Mouse (Mus musculus) adrenal gland, postnatal 25 days (tissue): ENCODE data around the gene Vwa5b1. TPM values are rescaled to one million over a fixed set of nuclear protein-coding genes. Genes with fewer than 3 reads are reported as not detected.

Experiments used
- DNase-seq: peaks from one replicate; pipeline ENCODE4 v3.0.0; 2021; ENCODE audit warnings: mixed read lengths
- total RNA-seq: library from RNA; stranded (reverse); gene quantifications from 2 replicates; pipeline ENCODE4 v1.2.3, GENCODE M21; 2021

Vwa5b1 gene
- total RNA-seq, 1 experiment from 2014 or later = not detected

DNA sequence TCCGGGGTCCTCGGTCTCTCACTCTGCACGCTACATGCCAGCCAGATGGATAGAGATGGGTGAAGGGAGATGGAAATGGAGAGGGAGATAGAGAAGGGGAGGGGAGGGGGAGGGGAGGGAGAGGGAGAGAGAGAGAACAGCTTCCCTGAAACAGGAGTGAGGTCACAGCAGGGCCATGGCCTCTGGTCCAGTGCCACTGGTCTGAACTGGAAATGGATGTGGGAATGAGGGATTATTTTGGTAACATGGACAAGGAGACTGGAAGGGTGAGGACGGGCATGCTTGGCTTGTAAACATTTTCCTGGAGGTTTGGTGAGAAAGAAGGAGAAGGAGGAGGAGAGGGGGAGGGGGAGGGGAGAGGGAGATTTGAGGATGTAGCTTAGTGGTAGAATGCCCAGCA lies 59.0 kb downstream of the Vwa5b1 start:
- DNase-seq = no peak

DNA sequence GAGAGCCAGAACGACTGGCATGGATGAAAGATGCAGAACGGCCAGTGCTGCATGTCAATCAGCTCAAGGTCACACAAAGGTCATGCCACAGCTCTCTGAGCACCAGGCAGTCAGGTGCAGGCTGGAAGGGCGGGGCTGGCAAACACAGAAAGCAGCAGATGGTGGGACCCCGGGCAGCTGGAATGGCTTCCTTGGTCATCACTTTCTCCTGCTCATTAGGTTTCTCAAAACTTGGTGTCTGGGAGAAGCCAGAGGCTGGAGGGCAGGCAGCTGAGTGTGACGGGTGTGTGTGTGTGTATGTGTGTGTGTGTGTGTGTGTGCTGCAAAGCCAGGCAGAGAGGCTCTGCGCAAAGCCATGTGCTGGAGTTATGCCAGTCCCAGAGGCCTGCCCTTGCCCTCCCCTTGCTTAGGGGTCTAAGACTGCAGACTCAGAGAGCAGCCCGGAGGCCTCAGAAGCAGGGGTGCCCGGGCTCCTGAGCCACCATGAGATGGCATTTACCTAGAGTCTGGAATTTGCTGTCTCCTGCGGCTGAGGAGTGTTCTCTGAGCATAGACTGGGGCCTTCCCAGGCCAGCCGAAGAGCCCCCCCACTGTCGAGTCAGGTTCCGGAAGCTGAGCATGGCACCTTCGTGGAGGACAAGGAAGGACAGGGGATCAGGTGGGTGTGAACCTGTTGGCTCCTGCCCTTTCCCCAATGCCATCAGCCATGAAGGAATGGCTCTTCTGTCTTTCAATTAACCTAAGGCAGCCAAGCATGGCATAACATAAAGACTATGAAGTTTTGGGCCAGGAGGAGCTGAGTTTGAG lies 60.7 kb downstream of the Vwa5b1 start:
- DNase-seq = no peak

DNA sequence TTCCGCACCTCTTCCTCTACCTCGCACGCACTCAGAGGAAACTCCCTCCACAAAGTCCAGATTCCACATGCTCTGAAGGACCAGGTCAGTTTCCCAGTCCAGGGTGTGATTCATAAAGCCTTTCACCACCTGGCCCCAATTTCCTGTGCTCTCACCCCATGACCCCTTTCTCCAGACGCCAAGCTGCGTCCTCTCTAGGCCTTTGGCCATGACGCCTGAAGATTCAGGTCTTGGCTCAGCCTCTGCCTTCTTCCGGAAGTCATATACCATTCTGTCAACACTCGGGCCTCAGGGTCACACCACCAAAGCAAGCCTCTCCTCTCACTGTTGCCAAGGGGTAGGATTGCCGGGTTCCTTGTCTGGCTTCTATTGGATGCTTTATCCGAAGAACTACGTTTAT lies 65.8 kb downstream of the Vwa5b1 start:
- DNase-seq = peak; percentile 35

DNA sequence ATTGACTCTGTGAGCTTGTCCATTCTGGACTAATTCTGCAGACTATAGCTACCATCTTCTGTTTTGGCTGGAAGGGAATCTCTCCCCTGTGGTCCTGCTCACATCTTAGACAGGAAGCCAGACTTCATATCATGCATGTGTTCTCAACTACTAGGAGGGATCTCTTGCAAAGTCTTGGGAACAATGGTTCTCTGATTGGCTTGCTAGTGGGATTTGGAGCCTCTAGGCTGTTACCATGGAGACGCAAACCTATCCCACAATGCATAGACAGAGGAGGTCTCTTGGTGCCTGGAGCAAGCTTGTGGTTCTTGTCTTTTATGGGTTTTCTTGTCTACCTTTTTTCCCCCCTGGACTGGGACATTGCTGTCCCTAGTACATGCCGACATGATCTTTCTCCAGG lies 67.4 kb downstream of the Vwa5b1 start:
- DNase-seq = no peak

DNA sequence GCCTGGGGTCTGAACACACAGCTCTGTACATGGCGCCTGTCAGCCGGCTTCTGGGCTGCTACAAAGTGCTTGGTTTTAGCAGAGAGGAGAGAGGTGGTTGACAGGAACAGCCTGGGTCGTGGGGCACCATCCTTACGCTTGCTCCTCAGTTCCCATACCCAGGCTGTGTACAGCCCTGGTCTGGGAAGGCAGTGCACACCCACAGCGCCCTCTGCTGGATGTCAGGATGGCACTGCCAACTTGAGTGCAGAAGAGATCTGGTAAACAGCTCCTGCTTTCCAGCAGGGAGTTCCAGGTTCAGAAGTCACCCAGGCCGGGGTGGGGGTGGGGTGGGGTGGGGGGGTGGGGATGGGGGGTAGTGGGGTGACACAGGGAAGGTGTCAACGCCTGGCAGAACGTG lies 73.7 kb downstream of the Vwa5b1 start:
- peak; percentile 84 for DNase-seq

DNA sequence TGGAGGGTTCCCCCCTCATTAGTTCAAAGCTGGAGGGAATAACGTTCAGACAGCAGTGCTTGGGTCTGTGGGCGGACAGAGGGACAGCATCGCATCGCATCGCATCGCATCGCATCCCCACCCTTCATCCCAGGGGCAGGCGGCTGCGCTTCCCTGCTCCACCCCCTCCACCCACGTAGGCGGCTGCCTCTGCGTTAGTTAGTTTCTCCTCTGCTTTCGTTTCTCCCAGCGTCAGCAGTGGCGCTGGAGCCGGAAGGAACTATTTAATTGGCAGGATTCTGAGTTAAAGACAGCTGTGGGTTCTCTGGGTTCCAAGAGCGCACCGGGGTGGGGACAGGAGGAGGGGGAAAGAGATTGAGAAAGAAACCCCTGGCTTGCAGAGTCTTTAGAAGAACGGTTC lies 80.2 kb downstream of the Vwa5b1 start:
- DNase-seq = peak; percentile 18

DNA sequence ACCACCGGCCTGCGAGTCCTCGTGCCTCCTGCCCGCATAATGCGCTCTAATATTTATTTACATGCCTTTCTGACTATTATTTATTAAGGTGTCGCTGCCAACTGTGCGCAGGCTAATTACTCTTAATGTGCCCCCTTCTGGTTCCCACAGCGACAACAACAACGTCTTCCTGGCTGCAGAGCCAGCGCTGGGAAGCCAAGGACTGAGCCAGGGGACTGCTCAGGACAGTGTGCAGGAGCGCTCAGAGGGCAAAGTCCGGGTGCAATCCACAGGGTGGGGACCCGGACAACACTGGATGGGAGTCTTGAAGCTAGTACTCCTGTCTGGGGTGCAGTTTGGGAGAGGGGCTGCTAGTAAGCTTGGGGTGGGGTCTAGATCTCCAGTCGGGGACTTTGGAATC lies 80.8 kb downstream of the Vwa5b1 start:
- DNase-seq = no peak

DNA sequence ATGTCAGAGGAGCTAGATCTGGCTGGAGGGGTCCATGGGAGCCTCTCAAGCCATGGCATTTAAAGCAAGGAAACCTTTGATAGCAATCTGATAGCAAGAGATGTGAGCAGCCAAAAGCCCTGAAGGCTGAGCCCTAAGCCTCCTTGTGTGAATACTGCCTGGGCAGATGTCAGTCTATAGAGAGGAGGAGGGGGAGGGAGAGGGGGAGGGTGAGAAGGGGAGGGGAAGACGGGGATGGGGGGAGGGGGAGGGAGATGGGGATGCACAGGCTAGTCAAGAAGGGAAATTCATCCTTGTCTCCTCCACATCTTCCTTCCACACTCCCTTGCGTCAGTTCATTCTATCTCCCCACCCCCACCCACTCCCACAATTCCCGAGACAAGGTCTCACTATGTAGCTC lies 81.4 kb downstream of the Vwa5b1 start:
- no peak for DNase-seq

DNA sequence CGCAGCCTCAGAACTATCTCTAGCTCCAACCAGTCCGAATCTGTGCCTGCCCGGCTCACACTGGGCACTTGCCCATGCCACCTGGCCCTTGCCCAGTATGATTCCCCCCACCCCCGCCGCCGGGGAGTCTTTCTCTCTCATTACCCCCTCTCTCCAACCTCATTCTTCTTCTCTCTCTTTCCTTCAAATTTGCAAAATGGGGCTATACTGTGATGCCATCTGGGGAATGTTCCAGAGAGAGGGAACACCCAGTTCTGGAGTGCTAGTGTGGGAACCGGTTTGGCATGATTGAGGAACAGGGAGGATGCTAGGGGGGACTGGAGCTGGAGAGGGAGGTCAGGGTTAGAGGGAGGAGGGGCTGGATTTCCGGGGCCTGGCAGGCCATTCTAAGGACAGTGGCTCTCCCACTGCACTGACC lies 82.2 kb downstream of the Vwa5b1 start:
- DNase-seq = no peak

DNA sequence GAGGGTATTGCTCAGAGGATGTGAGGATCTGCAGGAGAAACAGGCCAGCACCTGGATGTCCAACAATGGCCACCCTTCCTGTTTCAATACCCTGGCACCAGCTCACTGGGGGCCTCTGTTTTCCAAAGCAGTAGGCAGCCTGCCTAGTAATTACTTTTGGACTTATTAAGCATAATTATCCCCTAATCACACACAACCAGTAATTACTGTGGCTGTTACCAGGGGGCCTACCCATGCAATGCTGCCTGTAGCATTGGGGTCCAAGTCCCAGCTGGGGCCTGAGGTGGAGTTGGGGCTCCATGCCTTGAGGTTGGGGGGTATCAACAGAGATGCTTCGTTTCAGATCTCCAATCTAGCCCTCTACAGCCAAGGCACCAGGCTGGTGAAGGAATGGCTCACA lies 82.6 kb downstream of the Vwa5b1 start:
- DNase-seq = no peak

DNA sequence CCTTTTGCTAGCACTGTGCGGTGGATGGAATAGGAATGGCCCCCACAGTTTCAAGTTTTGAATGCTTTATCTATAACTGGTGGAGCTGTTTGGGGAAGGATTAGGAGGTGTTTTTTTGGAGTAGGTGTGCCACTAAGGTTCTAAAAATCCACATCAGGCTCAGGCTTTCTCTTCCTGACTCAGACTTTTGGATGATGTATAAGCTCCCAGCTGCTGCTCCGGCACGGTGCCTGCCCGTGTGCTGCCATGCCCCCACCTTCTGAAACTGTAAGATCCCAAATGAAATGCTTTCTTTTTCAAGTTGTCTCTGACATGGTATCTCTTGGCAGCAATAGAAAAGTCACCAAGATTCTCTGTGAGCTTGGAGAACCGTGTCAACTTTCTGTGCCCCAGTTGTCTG lies 84.1 kb downstream of the Vwa5b1 start:
- no peak for DNase-seq

DNA sequence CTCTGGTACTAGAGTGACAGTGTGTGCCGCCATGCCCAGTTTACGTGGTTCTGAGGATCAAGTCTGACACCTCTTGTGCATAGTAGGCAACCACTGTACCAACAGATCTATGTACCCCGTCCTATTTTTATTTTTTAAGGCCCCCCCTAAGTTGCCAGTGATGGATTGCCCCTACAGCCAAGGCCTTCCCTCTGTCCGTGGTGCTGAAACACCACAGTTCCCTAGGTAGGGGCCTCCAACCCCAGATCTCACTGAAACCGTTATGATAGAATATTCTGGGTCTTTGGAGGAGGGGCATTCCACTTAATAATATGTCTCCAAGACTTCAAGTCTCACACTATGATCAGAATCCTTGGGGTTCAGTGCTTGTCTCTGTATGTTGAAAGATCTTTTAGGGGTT lies 85.1 kb downstream of the Vwa5b1 start:
- no peak for DNase-seq

DNA sequence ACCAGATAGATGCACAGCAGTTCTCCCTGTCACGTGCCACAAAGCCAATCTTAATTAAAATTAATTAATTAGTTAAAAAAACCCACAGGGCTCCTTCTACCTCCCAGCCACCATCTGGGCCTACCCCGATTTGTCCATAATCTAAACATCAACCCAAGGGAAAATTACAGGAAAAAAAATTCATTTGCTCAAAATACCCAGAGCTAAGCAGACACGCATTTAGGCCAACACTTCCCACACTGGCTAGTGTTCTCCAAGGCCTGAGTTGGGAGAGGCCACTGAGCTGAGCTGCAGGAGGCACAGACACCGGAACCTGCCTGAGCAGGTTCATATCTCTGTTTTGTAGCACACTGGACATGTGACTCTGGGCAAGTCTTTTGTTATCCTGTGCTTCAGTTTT lies 86.7 kb downstream of the Vwa5b1 start:
- DNase-seq = no peak

DNA sequence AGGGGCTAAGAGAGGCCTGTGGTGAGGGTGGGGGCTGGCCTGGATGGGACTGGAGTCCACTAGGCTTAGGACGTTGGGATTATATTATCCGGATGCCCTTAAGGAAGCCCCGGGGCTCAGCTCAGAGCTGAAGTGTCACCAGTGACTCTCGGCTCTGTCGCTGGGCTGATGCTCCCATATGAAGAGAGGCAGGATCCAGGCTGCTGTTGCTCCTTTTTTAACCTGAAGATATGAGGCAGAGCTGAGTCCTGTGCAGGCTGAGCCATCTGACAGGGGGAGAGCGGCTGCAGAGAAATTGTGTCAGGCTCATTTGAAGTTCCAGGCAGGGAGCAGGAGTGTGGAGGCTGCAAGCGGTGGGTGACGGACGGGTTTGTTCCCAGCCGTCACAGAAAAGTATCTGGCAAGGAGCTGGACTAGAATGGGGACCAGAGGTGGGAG lies 87.5 kb downstream of the Vwa5b1 start:
- DNase-seq = no peak

DNA sequence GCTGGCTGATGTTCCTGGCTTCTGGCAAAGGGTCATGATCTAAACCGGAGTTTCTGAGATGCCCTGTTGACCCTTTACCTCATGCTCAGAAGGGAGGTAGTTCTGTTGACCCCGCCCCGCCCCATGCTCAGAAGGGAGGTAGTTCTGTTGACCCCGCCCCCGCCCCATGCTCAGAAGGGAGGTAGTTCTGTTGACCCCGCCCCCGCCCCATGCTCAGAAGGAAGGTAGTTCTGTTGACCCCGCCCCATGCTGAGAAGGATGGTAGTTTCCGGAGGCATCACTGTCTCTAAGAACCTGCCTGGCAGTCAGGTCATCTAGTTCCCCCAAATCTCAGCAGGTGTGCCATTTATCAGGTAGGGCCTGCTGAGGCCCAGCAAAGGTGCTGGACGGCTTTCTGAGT lies 88.1 kb downstream of the Vwa5b1 start:
- DNase-seq = no peak

DNA sequence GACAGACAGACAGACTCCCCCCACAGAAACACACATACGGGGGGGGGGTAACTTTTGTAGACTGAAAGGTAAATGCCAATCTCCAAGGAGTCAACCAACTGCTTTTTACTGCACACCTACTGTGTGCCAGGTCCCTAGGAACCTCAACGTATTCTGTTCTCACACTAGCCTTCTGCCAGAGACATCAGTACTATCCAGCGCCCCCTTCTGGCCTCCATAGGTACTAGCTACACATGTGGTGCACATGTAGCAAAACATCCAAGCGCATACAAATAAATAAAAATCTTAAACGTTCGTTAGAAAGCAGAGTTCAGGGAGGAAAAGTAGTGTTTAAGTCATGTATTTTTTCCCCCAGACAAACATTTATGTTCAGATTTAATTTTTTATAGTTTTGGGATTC lies 88.6 kb downstream of the Vwa5b1 start:
- no peak for DNase-seq

DNA sequence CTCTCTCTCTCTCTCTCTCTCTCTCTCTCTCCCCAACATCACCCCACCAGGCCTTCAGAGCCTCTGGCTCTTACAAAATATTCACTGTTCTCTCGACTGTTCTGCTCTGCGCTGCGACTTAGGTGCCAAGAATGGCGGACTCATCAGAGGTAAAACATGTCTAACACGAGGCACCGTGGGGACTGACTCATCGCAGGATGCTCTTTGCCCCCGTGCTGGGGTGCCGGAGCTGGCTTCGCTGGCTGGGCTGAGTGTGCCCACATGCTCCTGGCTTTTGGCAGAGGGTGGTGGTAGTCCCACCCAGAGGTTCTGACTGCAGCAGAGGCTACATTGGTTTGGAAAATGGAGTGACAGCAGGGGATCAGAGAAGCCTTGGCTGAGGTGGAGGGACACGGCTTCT lies 89.4 kb downstream of the Vwa5b1 start:
- DNase-seq = no peak

DNA sequence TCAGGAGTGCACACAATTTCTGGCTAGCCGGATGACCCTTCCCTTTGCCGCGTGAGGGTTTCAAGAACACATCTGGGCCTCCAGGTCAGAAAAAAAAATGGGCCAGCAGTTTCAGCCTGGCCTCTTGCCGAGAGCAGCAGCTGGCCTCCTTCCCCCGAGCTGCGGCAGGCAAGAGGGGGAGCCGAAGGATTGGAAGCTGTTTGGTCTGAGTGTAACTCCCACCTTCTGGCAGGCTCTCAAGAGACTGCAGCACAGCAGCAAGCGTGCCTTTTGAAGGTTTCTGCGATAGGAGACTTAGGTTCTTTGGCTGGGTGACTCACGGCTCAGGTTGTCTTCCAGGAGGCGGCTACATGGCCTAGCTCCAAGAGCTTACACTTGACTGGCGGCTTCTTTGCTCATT lies 92.5 kb downstream of the Vwa5b1 start:
- no peak for DNase-seq

DNA sequence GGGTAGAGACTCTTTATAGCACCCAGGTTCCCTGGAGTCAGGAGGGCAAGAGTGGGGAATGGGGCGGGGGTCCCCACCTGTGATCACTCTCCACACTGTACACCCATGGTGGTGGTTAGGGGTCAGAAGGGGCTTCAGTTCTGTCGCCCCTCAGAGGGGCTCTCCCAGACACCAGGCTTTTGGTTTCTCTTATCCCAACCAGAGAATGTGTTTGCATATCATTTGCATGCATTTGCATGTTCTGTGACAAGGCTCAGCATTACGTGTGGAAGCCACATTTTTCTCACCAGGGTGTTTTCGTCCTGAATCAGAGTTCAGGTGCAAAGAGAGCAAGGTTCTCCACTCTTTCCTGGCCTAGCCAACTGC lies 97.6 kb downstream of the Vwa5b1 start:
- no peak for DNase-seq

DNA sequence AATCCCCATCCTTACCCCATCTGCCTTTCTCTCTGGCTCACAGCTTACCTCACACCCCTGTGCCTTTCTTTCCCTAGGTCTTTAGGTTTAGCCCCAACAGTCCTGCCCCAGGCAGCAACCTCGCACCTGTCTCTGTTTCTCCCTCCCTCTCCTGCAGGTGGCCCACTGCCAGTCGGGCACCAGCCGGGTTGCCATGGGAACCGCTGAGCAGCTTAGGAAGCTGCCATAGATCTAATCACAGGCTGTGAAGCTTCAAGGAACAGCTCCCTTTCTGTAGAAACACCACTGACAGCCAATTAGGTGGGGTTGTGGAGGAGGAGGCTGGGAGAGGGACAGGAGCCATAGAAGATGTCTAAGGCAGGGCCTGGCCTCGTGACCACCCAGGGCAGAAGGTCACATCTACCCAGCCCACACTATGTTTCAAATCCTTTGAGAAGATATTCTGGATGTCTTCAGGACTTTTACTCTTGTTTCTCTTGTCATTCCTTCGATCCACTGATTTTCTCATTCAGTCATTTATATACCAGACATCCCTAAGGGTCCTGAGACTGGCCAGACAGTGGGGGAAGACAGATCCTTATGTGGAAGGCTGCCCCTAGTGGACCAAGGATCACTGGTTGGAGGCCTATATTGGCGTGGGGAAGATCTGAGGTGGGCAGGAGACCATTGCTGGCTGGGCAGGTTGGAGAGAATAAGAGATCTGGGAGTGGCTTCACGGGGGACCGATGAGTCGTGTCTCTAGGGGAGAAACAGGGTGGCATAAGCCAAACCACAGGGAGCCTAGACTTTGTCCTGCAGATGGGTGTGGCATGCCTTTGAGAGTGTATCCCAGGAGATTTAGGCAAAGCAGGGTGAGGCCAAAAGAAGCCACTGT lies 98.2 kb downstream of the Vwa5b1 start:
- peak; percentile 44 for DNase-seq

DNA sequence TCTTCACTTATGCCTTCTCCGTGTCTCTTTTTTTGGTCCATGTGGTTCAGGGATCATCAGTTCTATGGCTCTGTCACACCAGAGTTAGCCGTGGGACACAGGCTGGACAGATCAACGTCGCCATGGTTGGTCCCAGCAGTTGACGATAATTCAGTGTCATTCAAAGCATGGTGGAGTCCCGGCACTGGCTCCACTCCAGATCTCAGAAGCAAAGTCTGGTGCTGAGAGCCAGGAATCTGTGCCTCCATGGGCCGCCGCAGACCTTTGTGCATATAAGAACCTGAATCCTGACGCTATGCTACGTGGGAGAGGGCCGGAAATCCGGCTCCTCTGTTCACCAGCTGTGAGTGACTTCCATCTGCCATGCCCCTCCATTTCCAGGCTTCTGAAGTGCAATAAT lies 100.1 kb downstream of the Vwa5b1 start:
- DNase-seq = no peak

DNA sequence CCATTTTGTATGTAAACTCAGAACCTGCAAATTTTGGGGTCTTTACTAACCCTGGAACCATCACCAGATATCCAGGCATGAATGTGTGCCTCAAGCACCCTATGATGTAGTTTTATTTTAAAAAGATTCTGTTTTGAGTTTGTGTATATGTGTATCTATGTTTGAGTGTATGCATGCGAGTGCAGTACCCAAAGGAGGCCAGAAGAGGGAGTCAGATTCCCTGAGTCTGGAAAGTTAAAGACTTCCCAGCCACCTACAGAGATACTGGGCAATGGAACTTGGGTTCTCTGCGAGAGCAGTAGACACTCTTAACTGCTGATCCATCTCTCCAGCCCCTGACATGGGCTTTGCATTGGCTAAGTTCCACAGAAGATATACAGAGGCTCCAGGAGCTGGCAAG lies 101.8 kb downstream of the Vwa5b1 start:
- DNase-seq = no peak

DNA sequence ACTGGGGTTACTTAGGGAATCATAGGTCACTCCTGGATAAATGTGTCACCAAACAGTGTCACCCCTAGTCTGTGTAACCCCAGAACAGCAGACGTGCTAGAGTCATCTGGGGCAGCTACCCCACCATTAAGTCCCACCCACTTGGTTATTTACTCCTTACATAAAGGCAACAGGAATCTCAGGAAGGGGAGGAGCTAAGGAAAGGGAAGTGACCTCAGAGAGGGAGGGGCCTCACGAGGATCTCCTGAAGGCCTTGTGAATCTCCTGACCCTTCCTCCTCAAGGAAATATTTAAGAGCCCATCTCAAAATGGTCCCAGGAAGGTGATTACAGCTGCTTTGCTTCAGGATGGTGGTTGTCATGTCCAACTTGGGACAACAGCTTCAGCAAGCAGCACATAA lies 103.9 kb downstream of the Vwa5b1 start:
- no peak for DNase-seq

DNA sequence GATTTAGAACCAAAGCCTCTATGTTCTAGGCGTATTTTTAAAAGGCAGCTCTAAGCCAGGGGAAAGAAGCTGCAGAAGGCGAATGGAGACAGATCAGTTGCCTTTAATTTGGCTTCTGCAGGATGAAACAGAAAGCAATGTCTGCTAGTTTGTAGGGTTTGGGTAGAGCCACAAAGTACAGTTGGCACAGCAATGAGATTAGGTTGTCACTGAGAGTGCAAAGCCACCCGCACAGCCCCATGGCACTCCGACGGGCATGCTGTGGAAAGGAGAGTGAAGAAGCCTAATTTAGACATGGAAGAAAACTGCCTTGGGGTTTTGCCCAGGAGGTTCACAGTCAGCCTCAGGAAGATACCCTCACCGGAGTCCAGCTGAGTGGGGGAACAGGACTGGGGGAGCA lies 105.7 kb downstream of the Vwa5b1 start:
- no peak for DNase-seq
